Mouse (Mus musculus) cortical plate, adult 2 months (tissue): Measurements from ENCODE around the gene Ackr3.

Experiments used
- CTCF ChIP-seq: fragments of 200-500 bp; IDR thresholded peaks from 2 replicates; pipeline ENCODE4 v1.5.1; 2011; ENCODE audit warnings: mild to moderate bottlenecking, control low read depth, low read length; ENCODE audit not compliant: insufficient read depth; ENCODE audit errors: extremely low read depth
- POLR2A ChIP-seq: fragments of 200-500 bp; IDR thresholded peaks from 2 replicates; pipeline ENCODE4 v1.6.1; 2011; ENCODE audit warnings: mild to moderate bottlenecking, low read length, control low read depth; ENCODE audit not compliant: insufficient read depth; ENCODE audit errors: extremely low read depth

DNA sequence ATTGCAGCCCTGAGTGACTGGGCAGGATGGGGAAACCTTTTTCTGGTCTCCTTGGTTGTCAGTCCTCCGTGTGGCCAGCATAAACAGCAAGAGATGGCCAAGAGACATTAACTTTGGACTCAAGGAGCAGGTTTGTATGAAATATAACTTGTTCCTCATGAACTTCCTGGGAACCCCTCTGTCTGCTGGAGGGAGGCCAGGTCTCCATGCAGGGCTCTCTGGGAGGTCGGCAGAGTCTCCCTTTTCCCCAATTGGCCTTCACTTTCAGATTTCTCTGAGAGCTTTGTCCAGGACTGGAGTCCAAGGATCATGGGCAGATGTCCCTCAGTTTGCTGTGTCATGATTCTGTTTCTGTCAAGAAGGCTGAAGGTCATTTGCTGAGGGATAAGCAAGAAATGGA, 6.0 kb downstream of the Ackr3 start:
- no peak for TF ChIP-seq CTCF
- TF ChIP-seq POLR2A: no peak
